Mouse (Mus musculus) midbrain, embryonic 11.5 days (tissue): ENCODE results near the gene Cela1. TPM values are rescaled to one million over a fixed set of nuclear protein-coding genes. Genes with fewer than 3 reads are reported as not detected.

Experiments used
- ATAC-seq: fragments of 200-750 bp; cut with Nextera tagmentation; 2 replicates; pipeline ENCODE4 v1.8.0; 2017; ENCODE audit warnings: moderate TSS enrichment, moderate library complexity; ENCODE audit not compliant: low FRiP score
- DNase-seq: peaks from one replicate; pipeline ENCODE4 v3.0.0; 2015; ENCODE audit warnings: low spot score; ENCODE audit errors: missing footprints
- H3K27ac ChIP-seq: fragments of 300-500 bp; sonication (generic); 2 replicates; pipeline ENCODE4 v1.5.1; 2014; ENCODE audit warnings: low read depth, low read length
- H3K27me3 ChIP-seq: fragments of 300-500 bp; sonication (generic); 2 replicates; pipeline ENCODE4 v1.6.1; 2014; ENCODE audit warnings: mild to moderate bottlenecking, low read length, moderate library complexity, mixed read lengths; ENCODE audit not compliant: control insufficient read depth, insufficient read depth
- H3K36me3 ChIP-seq: fragments of 300-500 bp; sonication (generic); 2 replicates; pipeline ENCODE4 v1.6.1; 2014; ENCODE audit warnings: mild to moderate bottlenecking, low read length, moderate library complexity, mixed read lengths; ENCODE audit not compliant: control insufficient read depth, insufficient read depth
- H3K4me1 ChIP-seq: fragments of 300-500 bp; sonication (generic); 2 replicates; pipeline ENCODE4 v1.6.1; 2014; ENCODE audit warnings: low read length; ENCODE audit not compliant: control insufficient read depth, insufficient read depth
- H3K4me2 ChIP-seq: fragments of 300-500 bp; sonication (generic); 2 replicates; pipeline ENCODE4 v1.6.1; 2014; ENCODE audit warnings: mild to moderate bottlenecking, moderate library complexity
- H3K4me3 ChIP-seq: fragments of 300-500 bp; sonication (generic); 2 replicates; pipeline ENCODE4 v1.5.1; 2014; ENCODE audit warnings: low read depth, low read length
- H3K9ac ChIP-seq: fragments of 300-500 bp; sonication (generic); 2 replicates; pipeline ENCODE4 v1.6.1; 2014; ENCODE audit warnings: low read length
- H3K9me3 ChIP-seq: fragments of 300-500 bp; sonication (generic); 2 replicates; pipeline ENCODE4 v1.6.1; 2016; ENCODE audit warnings: low read length; ENCODE audit not compliant: control insufficient read depth
- WGBS: fragments of 180-500 bp; shearing (Covaris S2); extraction: QIAGEN DNeasy Blood & Tissue Kit; methylation state at CpG from one replicate; pipeline ENCODE4 v1.1.7; 2014; 5-methylcytosine and 5-hydroxymethylcytosine counted together
- polyA plus RNA-seq: library from polyadenylated mRNA; unstranded; fragments of >200 nt; fragmentation: Nextera tagmentation; extraction: Ambion mirVana; gene quantifications from 2 replicates; pipeline ENCODE4 v1.2.1, GENCODE M21; 2014

Cela1 gene
- polyA plus RNA-seq, 1 experiment from 2014 or later = 1.1 TPM

- Histone ChIP-seq H3K9me3 (no peaks in the 10 kb centered on the region), H3K4me1 (no peaks in the 10 kb centered on the region), H3K36me3 (no peaks in the 10 kb centered on the region), H3K4me2 (no peak overlapping the region), H3K27ac (no peak overlapping the region), H3K4me3 (no peak overlapping the region), H3K27me3 (no peaks in the 10 kb centered on the region; the same call in 1 of the 2 replicates), H3K9ac (no peak overlapping the region)
- WGBS = 87% methylated on average over 10 of the region's 10 CpGs
- no peak for ATAC-seq
- no peak for DNase-seq
These were observed 10.4 kb upstream of the Cela1 start for GRCm38 (mm10) chr15:100698078-100698477.

- DNase-seq (no peak), ATAC-seq (no peak)
- Histone ChIP-seq H3K4me1 (no peaks in the 10 kb centered on the region), H3K27me3 (no peaks in the 10 kb centered on the region), H3K4me3 (no peak overlapping the region), H3K27ac (no peak overlapping the region), H3K9me3 (peaks cover 5% of the 10 kb centered on the region; the same call in 1 of the 2 replicates), H3K9ac (no peak overlapping the region), H3K36me3 (no peaks in the 10 kb centered on the region), H3K4me2 (no peak overlapping the region)
- 89% methylated on average over 9 of the region's 9 CpGs for WGBS
These were observed 6.7 kb upstream of the Cela1 start for GRCm38 (mm10) chr15:100694406-100694805.

GRCm38 (mm10) chr15:100691990-100692389, 4.3 kb upstream of the Cela1 start:
- 89% methylated on average over 3 of the region's 3 CpGs for WGBS
- no peak overlapping the region for H3K9ac ChIP-seq
- no peak overlapping the region for H3K27ac ChIP-seq
- H3K4me3 ChIP-seq = no peak overlapping the region
- ATAC-seq (no peak), DNase-seq (no peak)
- no peaks in the 10 kb centered on the region for H3K27me3 ChIP-seq
- no peaks in the 10 kb centered on the region for H3K4me1 ChIP-seq
- H3K9me3 ChIP-seq = peaks cover 5% of the 10 kb centered on the region; the same call in 1 of the 2 replicates
- no peaks in the 10 kb centered on the region for H3K36me3 ChIP-seq
- H3K4me2 ChIP-seq = no peak overlapping the region

GRCm38 (mm10) chr15:100686989-100687388, 732 bp downstream of the Cela1 start:
- no peak overlapping the region for H3K4me2 ChIP-seq
- no peak overlapping the region for H3K9ac ChIP-seq
- ATAC-seq (no peak), DNase-seq (no peak)
- no peaks in the 10 kb centered on the region for H3K4me1 ChIP-seq
- H3K36me3 ChIP-seq = no peaks in the 10 kb centered on the region
- 64% methylated on average over 12 of the region's 12 CpGs for WGBS
- no peak overlapping the region for H3K27ac ChIP-seq
- H3K4me3 ChIP-seq = no peak overlapping the region
- no peaks in the 10 kb centered on the region for H3K27me3 ChIP-seq
- peaks cover 5% of the 10 kb centered on the region; the same call in 1 of the 2 replicates for H3K9me3 ChIP-seq

- no peak overlapping the region for H3K4me2 ChIP-seq
- H3K9ac ChIP-seq = no peak overlapping the region
These were observed 1.3 kb downstream of the Cela1 start for GRCm38 (mm10) chr15:100686434-100686833.

GRCm38 (mm10) chr15:100685849-100686248, 1.9 kb downstream of the Cela1 start:
- Histone ChIP-seq H3K27ac (no peak overlapping the region), H3K9ac (no peak overlapping the region), H3K36me3 (no peaks in the 10 kb centered on the region), H3K4me2 (no peak overlapping the region), H3K27me3 (no peaks in the 10 kb centered on the region), H3K9me3 (peaks cover 5% of the 10 kb centered on the region; the same call in 1 of the 2 replicates), H3K4me1 (peaks cover 3% of the 10 kb centered on the region; the same call in 1 of the 2 replicates), H3K4me3 (no peak overlapping the region)
- DNase-seq (no peak), ATAC-seq (no peak)
- WGBS = 92% methylated on average over 8 of the region's 8 CpGs

More at GRCm38 (mm10) chr15:100686434-100686833, 1.3 kb downstream of the Cela1 start:
- Histone ChIP-seq H3K9me3 (peaks cover 5% of the 10 kb centered on the region; the same call in 1 of the 2 replicates), H3K36me3 (no peaks in the 10 kb centered on the region), H3K27me3 (no peaks in the 10 kb centered on the region), H3K4me3 (no peak overlapping the region), H3K27ac (no peak overlapping the region), H3K4me1 (peaks cover 3% of the 10 kb centered on the region; the same call in 1 of the 2 replicates)
- DNase-seq (no peak), ATAC-seq (no peak)
- 86% methylated on average over 6 of the region's 6 CpGs for WGBS

- no peak overlapping the region for H3K9ac ChIP-seq
- H3K27me3 ChIP-seq = no peaks in the 10 kb centered on the region
- H3K36me3 ChIP-seq = no peaks in the 10 kb centered on the region
- no peak overlapping the region for H3K4me3 ChIP-seq
- no peak for DNase-seq
- peaks cover 3% of the 10 kb centered on the region; the same call in 1 of the 2 replicates for H3K9me3 ChIP-seq
- H3K4me1 ChIP-seq = peaks cover 3% of the 10 kb centered on the region; the same call in 1 of the 2 replicates
- ATAC-seq = no peak
- H3K27ac ChIP-seq = no peak overlapping the region
- WGBS = 23% methylated on average over 13 of the region's 13 CpGs
- H3K4me2 ChIP-seq = no peak overlapping the region
These were observed 2.5 kb downstream of the Cela1 start for GRCm38 (mm10) chr15:100685255-100685654.

GRCm38 (mm10) chr15:100684450-100684849, 3.3 kb downstream of the Cela1 start:
- no peak for DNase-seq
- Histone ChIP-seq H3K4me3 (no peak overlapping the region), H3K4me1 (peaks cover 3% of the 10 kb centered on the region; the same call in 1 of the 2 replicates), H3K9ac (no peak overlapping the region), H3K27ac (no peak overlapping the region), H3K36me3 (no peaks in the 10 kb centered on the region), H3K4me2 (no peak overlapping the region), H3K9me3 (no peaks in the 10 kb centered on the region), H3K27me3 (no peaks in the 10 kb centered on the region)
- 66% methylated on average over 10 of the region's 10 CpGs for WGBS
- ATAC-seq = no peak

- H3K4me1 ChIP-seq = peaks cover 3% of the 10 kb centered on the region; the same call in 1 of the 2 replicates
- H3K36me3 ChIP-seq = no peaks in the 10 kb centered on the region
- DNase-seq (peak; percentile 99), ATAC-seq (peak; percentile 52; the same call in 1 of the 2 replicates)
- H3K9ac ChIP-seq = no peak overlapping the region
- H3K4me3 ChIP-seq = no peak overlapping the region
- no peaks in the 10 kb centered on the region for H3K9me3 ChIP-seq
- no peak overlapping the region for H3K27ac ChIP-seq
- no peaks in the 10 kb centered on the region for H3K27me3 ChIP-seq
- H3K4me2 ChIP-seq = no peak overlapping the region
- WGBS = 45% methylated on average over 2 of the region's 2 CpGs
These were observed 4.7 kb downstream of the Cela1 start for GRCm38 (mm10) chr15:100683041-100683440.
